Mouse (Mus musculus) spleen, adult 12 weeks (tissue): ENCODE results near the gene Cnih4.

Source experiments
- DNase-seq: peaks from one replicate; pipeline ENCODE4 v3.0.0; 2022; ENCODE audit warnings: low spot score

Cnih4 gene

GRCm38 (mm10) chr1:181143950-181144836, at the start of gene Cnih4, which contains the start of gene Nvl:
Gene Cnih4 (plus strand): TSS chr1:181144693.
Gene Nvl (minus strand): TSS chr1:181144204.
- peak; percentile 89 for DNase-seq

- DNase-seq: no peak
These were observed 27.4 kb upstream of the Cnih4 start for GRCm38 (mm10) chr1:181117112-181117511.

- DNase-seq: no peak
These were observed 20.3 kb upstream of the Cnih4 start for GRCm38 (mm10) chr1:181124145-181124544.

GRCm38 (mm10) chr1:181125916-181126315, 18.6 kb upstream of the Cnih4 start:
- no peak for DNase-seq

- no peak for DNase-seq
These were observed 17.7 kb upstream of the Cnih4 start for GRCm38 (mm10) chr1:181126766-181127165.

GRCm38 (mm10) chr1:181131915-181132314, 12.6 kb upstream of the Cnih4 start:
- DNase-seq: no peak

- no peak for DNase-seq
These were observed 5.8 kb upstream of the Cnih4 start for GRCm38 (mm10) chr1:181138730-181139129.

GRCm38 (mm10) chr1:181143609-181143949, 914 bp upstream of the Cnih4 start:
- no peak for DNase-seq

GRCm38 (mm10) chr1:181144966-181145365, 473 bp downstream of the Cnih4 start:
- no peak for DNase-seq

GRCm38 (mm10) chr1:181146187-181146586, 1.7 kb downstream of the Cnih4 start:
- no peak for DNase-seq

- no peak for DNase-seq
These were observed 4.0 kb downstream of the Cnih4 start for GRCm38 (mm10) chr1:181148540-181148939.

GRCm38 (mm10) chr1:181149373-181150017, 5.0 kb downstream of the Cnih4 start:
- no peak for DNase-seq

- no peak for DNase-seq
These were observed 5.9 kb downstream of the Cnih4 start for GRCm38 (mm10) chr1:181150431-181150826.

- DNase-seq: peak; percentile 78
These were observed 6.5 kb downstream of the Cnih4 start for GRCm38 (mm10) chr1:181150827-181151534.

GRCm38 (mm10) chr1:181151541-181151940, 7.0 kb downstream of the Cnih4 start:
- no peak for DNase-seq

- DNase-seq: no peak
These were observed 23.3 kb downstream of the Cnih4 start for GRCm38 (mm10) chr1:181167816-181168215.

- DNase-seq: no peak
These were observed 23.9 kb downstream of the Cnih4 start for GRCm38 (mm10) chr1:181168377-181168776.

GRCm38 (mm10) chr1:181170210-181170609, 25.7 kb downstream of the Cnih4 start:
- DNase-seq: no peak

GRCm38 (mm10) chr1:181188925-181189324, 44.4 kb downstream of the Cnih4 start:
- no peak for DNase-seq

GRCm38 (mm10) chr1:181199446-181199845, 55.0 kb downstream of the Cnih4 start:
- no peak for DNase-seq

GRCm38 (mm10) chr1:181210147-181210546, 65.7 kb downstream of the Cnih4 start:
- no peak for DNase-seq

GRCm38 (mm10) chr1:181210601-181211402, 66.3 kb downstream of the Cnih4 start:
- no peak for DNase-seq
